Mouse (Mus musculus) neural tube, embryonic 13.5 days (tissue): Measurements from ENCODE around the gene Fosb. TPM values are rescaled to one million over a fixed set of nuclear protein-coding genes. Genes with fewer than 3 reads are reported as not detected.
"Not testable (repeated sequence)": the region's sequence is repeated elsewhere in the genome, so short reads cannot be mapped to it uniquely, and the experiment has no call there.

Experiments
- ATAC-seq: fragments of 200-750 bp; cut with Nextera tagmentation; 2 replicates; pipeline ENCODE4 v1.8.0; 2017; ENCODE audit warnings: low read depth, mild to moderate bottlenecking, moderate TSS enrichment, moderate library complexity
- H3K27ac ChIP-seq: fragments of 300-500 bp; sonication (generic); replicated peaks from 2 replicates; pipeline ENCODE4 v1.5.1; 2015; ENCODE audit warnings: moderate library complexity, mild to moderate bottlenecking, inconsistent platforms
- H3K27me3 ChIP-seq: fragments of 300-500 bp; sonication (generic); 2 replicates; pipeline ENCODE4 v1.6.1; 2015; ENCODE audit warnings: mild to moderate bottlenecking, inconsistent platforms
- H3K36me3 ChIP-seq: fragments of 300-500 bp; sonication (generic); 2 replicates; pipeline ENCODE4 v1.6.1; 2015; ENCODE audit warnings: mild to moderate bottlenecking, inconsistent platforms
- H3K4me1 ChIP-seq: fragments of 300-500 bp; sonication (generic); replicated peaks from 2 replicates; pipeline ENCODE4 v1.6.1; 2015; ENCODE audit warnings: inconsistent platforms
- H3K4me2 ChIP-seq: fragments of 300-500 bp; sonication (generic); 2 replicates; pipeline ENCODE4 v1.6.1; 2015; ENCODE audit warnings: inconsistent platforms, mild to moderate bottlenecking, moderate library complexity
- H3K4me3 ChIP-seq: fragments of 300-500 bp; sonication (generic); 2 replicates; pipeline ENCODE4 v1.5.1; 2015; ENCODE audit warnings: mild to moderate bottlenecking, inconsistent platforms
- H3K9ac ChIP-seq: fragments of 300-500 bp; sonication (generic); 2 replicates; pipeline ENCODE4 v1.6.1; 2015; ENCODE audit warnings: moderate library complexity, mild to moderate bottlenecking, inconsistent platforms
- H3K9me3 ChIP-seq: fragments of 300-500 bp; sonication (generic); 2 replicates; pipeline ENCODE4 v1.6.1; 2016; ENCODE audit warnings: inconsistent platforms
- WGBS: fragments of 180-500 bp; shearing (Covaris S2); methylation state at CpG from one replicate; pipeline ENCODE4 v1.1.7; 2015; 5-methylcytosine and 5-hydroxymethylcytosine counted together
- polyA plus RNA-seq: library from polyadenylated mRNA; unstranded; fragments of >200 nt; fragmentation: Nextera tagmentation; extraction: Ambion mirVana; gene quantifications from 2 replicates; pipeline ENCODE4 v1.2.1, GENCODE M21; 2015

The Fosb gene
- polyA plus RNA-seq, 1 experiment from 2014 or later, result 0.06 TPM

DNA sequence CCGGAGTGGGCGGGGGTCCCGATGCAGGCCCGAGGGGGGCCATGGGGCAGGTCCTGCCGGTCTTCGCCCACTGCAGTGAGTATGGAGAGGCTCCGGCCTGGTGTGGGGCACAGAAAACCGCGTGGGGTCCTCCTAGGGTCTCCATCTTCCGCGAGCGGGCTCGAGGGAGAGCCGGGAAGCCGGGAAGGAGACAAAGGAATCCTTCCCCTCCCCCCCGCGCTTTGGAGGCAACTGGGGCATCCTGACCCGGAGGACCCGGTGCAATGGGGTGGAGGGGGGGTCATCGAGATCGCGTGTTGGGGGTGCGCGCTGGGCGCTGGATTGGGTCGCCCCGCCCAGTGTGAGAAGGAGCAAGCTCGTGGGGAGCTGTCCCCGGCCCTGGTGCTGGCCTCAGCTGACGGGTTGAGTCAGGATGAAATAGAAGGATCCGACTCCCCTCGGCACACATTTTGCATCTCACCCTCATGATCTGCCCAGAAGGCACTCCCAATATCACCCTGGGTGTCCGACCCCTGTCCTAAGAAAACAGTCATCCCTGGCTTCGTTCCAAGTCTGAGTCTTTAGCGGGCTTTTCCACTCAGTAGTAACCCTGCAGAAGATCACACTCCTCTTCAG is 27.0 kb downstream of the Fosb start:
- Histone ChIP-seq H3K4me1 (peaks cover 35% of the 10 kb centered on the region), H3K27ac (peak overlapping the region; percentile 94), H3K9ac (peak overlapping the region; percentile 97), H3K36me3 (peaks cover 16% of the 10 kb centered on the region), H3K27me3 (peaks cover 39% of the 10 kb centered on the region), H3K4me2 (peak overlapping the region; percentile 77), H3K4me3 (peak overlapping the region; percentile 88), H3K9me3 (no peaks in the 10 kb centered on the region)
- under 1% methylated on average over 35 of the region's 35 CpGs for WGBS
- ATAC-seq, result peak; percentile 83

GRCm38 (mm10) chr7:19282385-19282784 is 27.5 kb downstream of the Fosb start, which contains the start of gene Rtn2:
Gene Rtn2 (plus strand): TSS chr7:19282624.
- ATAC-seq, result peak; percentile 85
- Histone ChIP-seq H3K4me1 (peaks cover 35% of the 10 kb centered on the region), H3K27me3 (peaks cover 44% of the 10 kb centered on the region), H3K36me3 (peaks cover 12% of the 10 kb centered on the region), H3K9me3 (no peaks in the 10 kb centered on the region), H3K9ac (peak within 1 kb of the TSS; percentile 97), H3K4me2 (peak within 1 kb of the TSS; percentile 77), H3K27ac (peak within 1 kb of the TSS; percentile 94), H3K4me3 (peak within 1 kb of the TSS; percentile 88)
- WGBS, result under 1% methylated on average over 37 of the region's 37 CpGs

DNA sequence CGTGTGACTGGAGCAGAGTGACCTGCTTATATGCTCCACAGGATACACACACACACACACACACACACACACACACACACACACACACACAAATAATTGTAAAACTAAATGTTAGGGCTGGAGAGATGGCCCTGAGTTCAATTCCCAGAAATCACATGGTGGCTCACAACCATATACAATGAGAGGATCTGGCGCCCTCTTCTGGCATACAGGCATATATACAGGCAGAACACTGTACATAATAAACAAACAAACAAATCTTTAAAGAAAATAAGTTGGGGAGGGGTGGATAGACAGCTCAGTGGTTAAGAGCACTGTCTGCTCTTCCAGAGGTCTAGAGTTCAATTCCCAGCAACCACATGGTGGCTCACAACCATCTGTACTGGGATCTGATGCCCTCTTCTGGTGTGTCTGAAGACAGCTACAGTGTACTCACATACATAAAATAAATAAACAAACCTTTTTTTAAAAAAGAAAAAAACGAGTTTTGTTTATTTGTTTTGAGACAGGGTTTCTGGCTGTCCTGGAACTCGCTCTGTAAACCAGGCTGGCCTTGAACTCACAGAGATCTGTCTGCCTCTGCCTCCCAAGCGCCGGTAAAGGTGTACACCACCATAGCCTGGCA is 28.1 kb downstream of the Fosb start:
- ATAC-seq, result peak; percentile 17; the same call in 1 of the 2 replicates

GRCm38 (mm10) chr7:19279581-19280114 is 30.2 kb downstream of the Fosb start, which contains the start of gene Ppm1n:
Gene Ppm1n (minus strand): TSS chr7:19280064.
- peak within 1 kb of the TSS; percentile 32 for H3K4me3 ChIP-seq
- no peaks in the 10 kb centered on the region for H3K36me3 ChIP-seq
- no peak within 1 kb of the TSS for H3K27ac ChIP-seq
- under 1% methylated on average over 43 of the region's 46 CpGs for WGBS
- peaks cover 27% of the 10 kb centered on the region for H3K4me1 ChIP-seq
- peak within 1 kb of the TSS; percentile 55; the same call in 1 of the 2 replicates for H3K9ac ChIP-seq
- H3K9me3 ChIP-seq, result no peaks in the 10 kb centered on the region
- no peak for ATAC-seq
- H3K4me2 ChIP-seq, result peak within 1 kb of the TSS; percentile 48
- peaks cover 47% of the 10 kb centered on the region for H3K27me3 ChIP-seq

More for the DNA sequence above, 28.1 kb downstream of the Fosb start:
- Histone ChIP-seq H3K27me3 (peaks cover 46% of the 10 kb centered on the region), H3K4me1 (peaks cover 35% of the 10 kb centered on the region), H3K4me3 (peak overlapping the region; percentile 88), H3K4me2 (peak overlapping the region; percentile 77)
- H3K9ac ChIP-seq, H3K27ac ChIP-seq, H3K36me3 ChIP-seq, H3K9me3 ChIP-seq: not testable (repeated sequence)
- 28% methylated on average over 6 of the region's 6 CpGs for WGBS

- Histone ChIP-seq H3K9ac (peak overlapping the region; percentile 55; the same call in 1 of the 2 replicates), H3K4me1 (peaks cover 21% of the 10 kb centered on the region), H3K4me3 (peak overlapping the region; percentile 32), H3K27me3 (peaks cover 53% of the 10 kb centered on the region), H3K4me2 (peak overlapping the region; percentile 48), H3K36me3 (no peaks in the 10 kb centered on the region), H3K27ac (no peak overlapping the region), H3K9me3 (no peaks in the 10 kb centered on the region)
- ATAC-seq, result no peak
- WGBS, result 4% methylated on average over 34 of the region's 34 CpGs
Observed at GRCm38 (mm10) chr7:19279052-19279451, 30.8 kb downstream of the Fosb start.

DNA sequence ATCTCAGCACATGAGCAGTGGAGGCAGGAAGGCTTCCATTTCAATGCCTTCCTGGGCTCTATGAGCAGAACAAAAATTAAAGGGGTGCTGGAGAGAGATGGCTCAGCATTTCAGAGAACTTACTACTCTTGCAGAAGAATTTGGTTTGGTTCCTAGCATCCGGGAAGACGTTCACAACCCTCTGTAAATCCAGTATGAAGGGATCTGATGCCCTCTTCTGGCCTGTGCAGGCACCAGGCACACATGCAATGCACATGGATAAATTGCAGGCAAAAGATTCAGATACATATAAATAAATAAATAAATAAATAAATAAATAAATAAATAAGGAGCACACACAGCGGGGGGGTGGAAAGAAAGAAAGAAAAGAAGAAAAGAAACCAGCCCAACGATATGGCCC is 33.6 kb downstream of the Fosb start:
- Histone ChIP-seq H3K4me1 (peaks cover 14% of the 10 kb centered on the region), H3K9ac (no peak overlapping the region), H3K9me3 (no peaks in the 10 kb centered on the region), H3K36me3 (no peaks in the 10 kb centered on the region), H3K4me3 (no peak overlapping the region), H3K4me2 (no peak overlapping the region), H3K27me3 (peaks cover 48% of the 10 kb centered on the region), H3K27ac (no peak overlapping the region)
- WGBS, result 47% methylated on average over 4 of the region's 4 CpGs
- ATAC-seq, result no peak

DNA sequence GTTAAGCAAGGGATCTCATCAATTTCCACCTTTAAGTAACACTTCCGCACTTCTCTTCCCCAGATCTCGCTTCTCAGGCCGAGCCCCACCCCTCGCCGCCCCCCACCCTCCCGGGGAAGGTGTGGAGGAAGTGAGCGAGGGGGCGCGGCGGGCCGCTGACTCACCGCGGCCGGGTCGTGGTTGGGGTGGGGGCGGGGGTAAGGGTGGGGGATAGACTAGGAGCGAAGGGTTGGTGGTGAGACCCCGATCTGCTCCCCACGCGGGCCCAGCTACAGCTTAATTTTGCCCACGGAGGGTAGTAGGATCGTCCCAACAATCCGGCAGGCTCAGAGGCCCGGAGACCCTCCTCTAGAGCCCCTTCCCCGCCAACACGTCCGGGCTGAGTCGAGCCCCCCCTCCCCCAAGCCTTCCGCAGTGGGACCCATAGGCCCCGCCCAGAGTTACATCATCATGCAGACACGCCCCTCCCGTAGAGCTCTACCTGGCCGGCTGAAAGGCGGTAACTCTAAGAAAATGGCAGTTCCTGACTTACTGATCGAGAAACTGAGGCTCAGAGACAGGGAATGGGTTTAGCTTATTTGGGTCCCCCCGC is 37.6 kb downstream of the Fosb start:
- ATAC-seq, result peak; percentile 64
- H3K4me2 ChIP-seq, result peak overlapping the region; percentile 96
- no peaks in the 10 kb centered on the region for H3K9me3 ChIP-seq
- peaks cover 28% of the 10 kb centered on the region for H3K4me1 ChIP-seq
- WGBS, result 1% methylated on average over 35 of the region's 36 CpGs
- peak overlapping the region; percentile 95 for H3K9ac ChIP-seq
- 0 out of 2 replicates have a peak, but pooled peaks cover 5% of the 10 kb centered on the region for H3K36me3 ChIP-seq
- H3K27me3 ChIP-seq, result peaks cover 8% of the 10 kb centered on the region; the same call in 1 of the 2 replicates
- peak overlapping the region; percentile 86 for H3K27ac ChIP-seq
- peak overlapping the region; percentile 96 for H3K4me3 ChIP-seq

GRCm38 (mm10) chr7:19271238-19272172 is 38.3 kb downstream of the Fosb start, which contains the start of gene Vasp:
Gene Vasp (minus strand): TSS chr7:19271817.
- WGBS, result under 1% methylated on average over 62 of the region's 62 CpGs

DNA sequence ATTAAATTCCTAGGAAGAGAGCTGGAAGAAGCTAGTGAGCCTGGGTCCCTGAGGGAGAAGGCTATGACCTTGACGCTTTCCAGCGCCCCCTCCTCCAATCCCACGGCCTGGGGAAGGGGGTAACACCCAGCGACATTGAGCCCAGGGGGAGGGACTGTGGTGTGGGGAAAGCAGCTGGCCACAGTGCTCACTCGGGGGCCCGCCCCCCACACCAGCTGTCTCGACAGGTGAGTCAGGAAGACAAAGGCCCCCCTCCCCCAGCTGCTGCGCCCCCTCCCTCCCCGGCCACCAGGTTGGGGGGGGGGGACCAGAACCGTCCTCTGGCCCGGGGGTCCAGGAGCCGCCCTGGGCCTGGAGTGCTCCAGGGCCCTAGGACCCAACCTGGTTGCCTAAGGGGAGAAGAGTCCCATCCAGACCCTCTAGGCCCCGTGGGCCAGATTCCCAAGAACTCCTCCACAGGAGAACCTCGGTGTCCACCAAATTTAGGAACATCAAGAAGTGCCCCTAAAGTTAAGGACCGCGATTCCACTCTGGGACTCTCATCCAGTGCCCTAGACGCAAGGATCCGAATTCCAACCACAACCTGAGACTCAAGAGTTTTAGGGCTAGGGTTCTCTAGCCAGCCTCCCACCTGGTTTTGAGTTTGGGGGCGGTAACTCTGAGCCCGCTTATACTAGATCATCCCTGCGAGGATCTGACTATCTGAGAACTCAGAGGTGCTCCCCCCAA is 39.2 kb downstream of the Fosb start:
- Histone ChIP-seq H3K4me2 (peak overlapping the region; percentile 96), H3K36me3 (0 out of 2 replicates have a peak, but pooled peaks cover 5% of the 10 kb centered on the region), H3K9me3 (no peaks in the 10 kb centered on the region), H3K4me1 (peaks cover 38% of the 10 kb centered on the region), H3K9ac (peak overlapping the region; percentile 95), H3K27me3 (0 out of 2 replicates have a peak, but pooled peaks cover 7% of the 10 kb centered on the region), H3K4me3 (peak overlapping the region; percentile 96), H3K27ac (peak overlapping the region; percentile 86)
- ATAC-seq, result no peak
- under 1% methylated on average over 21 of the region's 21 CpGs for WGBS

More at GRCm38 (mm10) chr7:19271238-19272172, 38.3 kb downstream of the Fosb start, which contains the start of gene Vasp:
- Histone ChIP-seq H3K27ac (peak within 1 kb of the TSS; percentile 86), H3K27me3 (0 out of 2 replicates have a peak, but pooled peaks cover 7% of the 10 kb centered on the region), H3K9ac (peak within 1 kb of the TSS; percentile 95), H3K4me3 (peak within 1 kb of the TSS; percentile 96), H3K4me2 (peak within 1 kb of the TSS; percentile 96), H3K36me3 (0 out of 2 replicates have a peak, but pooled peaks cover 5% of the 10 kb centered on the region), H3K9me3 (no peaks in the 10 kb centered on the region), H3K4me1 (peaks cover 29% of the 10 kb centered on the region)
- peak; percentile 77 for ATAC-seq

GRCm38 (mm10) chr7:19269721-19270441 is 40.0 kb downstream of the Fosb start:
- 0 out of 2 replicates have a peak, but pooled peaks cover 7% of the 10 kb centered on the region for H3K27me3 ChIP-seq
- peak overlapping the region; percentile 96 for H3K4me3 ChIP-seq
- H3K4me2 ChIP-seq, result peak overlapping the region; percentile 96
- under 1% methylated on average over 17 of the region's 19 CpGs for WGBS
- H3K36me3 ChIP-seq, result 0 out of 2 replicates have a peak, but pooled peaks cover 9% of the 10 kb centered on the region
- ATAC-seq, result 0 out of 2 replicates have a peak, but pooled peaks have one; percentile 16
- H3K4me1 ChIP-seq, result peaks cover 45% of the 10 kb centered on the region
- peak overlapping the region; percentile 86 for H3K27ac ChIP-seq
- H3K9ac ChIP-seq, result peak overlapping the region; percentile 95
- no peaks in the 10 kb centered on the region for H3K9me3 ChIP-seq
